Mouse (Mus musculus): Measurements from ENCODE around the gene Ksr1.

Gene Ksr1

GRCm38 (mm10) chr11:78982513-78983291, 163.5 kb downstream of the Ksr1 start:
- no peak for DNase-seq (ENCODE audit: low read depth, low spot score)

- no peak for DNase-seq (ENCODE audit: low read depth, low spot score)
Observed at GRCm38 (mm10) chr11:78982042-78982441, 164.2 kb downstream of the Ksr1 start.

DNA sequence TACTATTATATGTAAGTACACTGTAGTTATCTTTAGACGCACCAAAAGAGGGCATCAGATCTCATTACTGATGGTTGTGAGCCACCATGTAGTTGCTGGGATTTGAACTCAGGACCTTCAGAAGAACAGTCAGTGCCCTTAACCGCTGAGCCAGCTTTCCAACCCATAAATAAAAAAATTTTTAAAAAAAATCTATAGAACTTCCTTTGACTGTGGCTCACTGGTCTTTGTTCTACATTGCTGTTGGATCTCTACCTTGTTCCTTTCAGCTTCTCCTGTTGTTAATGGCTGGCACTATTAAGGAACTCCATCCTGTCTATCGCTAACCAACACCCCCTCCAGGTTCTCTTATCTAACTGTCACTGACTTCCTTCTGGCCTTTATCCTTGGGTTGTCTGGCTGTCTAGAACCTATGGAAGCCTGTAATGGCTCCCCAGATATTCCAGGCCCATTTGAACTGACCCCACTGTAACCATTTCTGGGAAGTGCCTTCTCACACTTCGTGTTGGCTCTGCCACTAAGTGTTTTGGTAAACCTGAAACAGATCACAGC, 166.0 kb downstream of the Ksr1 start:
- no peak for DNase-seq (ENCODE audit: low read depth, low spot score)

- no peak for DNase-seq (ENCODE audit: low read depth, low spot score)
Observed at GRCm38 (mm10) chr11:78978176-78979019, 167.8 kb downstream of the Ksr1 start.

DNA sequence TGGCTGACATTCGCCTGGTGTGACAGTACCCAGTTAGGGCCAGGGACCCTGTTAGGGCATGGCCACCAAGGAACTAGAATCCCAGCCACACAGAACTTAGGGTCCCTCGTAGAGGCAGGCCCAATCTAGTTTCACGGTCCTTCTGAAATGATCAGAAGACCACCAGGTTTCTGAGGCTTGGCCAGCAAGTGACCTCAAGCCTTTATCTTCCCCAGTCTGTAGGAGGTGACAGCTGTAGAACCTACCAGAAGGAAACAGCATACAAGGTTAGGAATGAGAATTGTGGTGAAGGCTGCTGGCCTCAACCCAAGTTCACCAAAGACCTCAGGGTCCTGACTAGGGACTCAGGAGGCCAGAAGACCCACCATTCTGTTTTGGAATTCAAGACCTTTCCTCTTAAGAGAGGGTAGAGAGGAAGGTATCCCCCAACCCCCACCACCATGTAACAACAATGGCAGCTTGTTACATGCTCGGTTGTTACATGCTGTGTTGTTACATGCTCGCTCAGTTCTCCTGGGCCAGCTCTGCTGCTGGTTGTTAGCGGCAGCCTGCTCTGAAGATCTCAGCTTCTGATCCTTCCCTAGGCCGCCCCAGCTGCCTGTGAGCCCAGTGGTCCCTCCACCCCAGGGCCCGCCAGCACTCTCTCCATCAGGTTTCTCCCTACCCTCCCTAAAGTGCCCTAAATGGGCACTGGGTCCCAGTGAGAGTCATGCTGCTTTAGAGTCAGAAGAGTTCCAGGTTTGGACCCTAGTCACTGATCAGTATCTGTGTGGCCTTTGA, 169.3 kb downstream of the Ksr1 start:
- DNase-seq (ENCODE audit: low read depth, low spot score), result no peak

GRCm38 (mm10) chr11:78973381-78974150, 172.6 kb downstream of the Ksr1 start:
- no peak for DNase-seq (ENCODE audit: low read depth, low spot score)

- DNase-seq (ENCODE audit: low read depth, low spot score), result no peak
Observed at GRCm38 (mm10) chr11:78972811-78973351, 173.3 kb downstream of the Ksr1 start.

DNA sequence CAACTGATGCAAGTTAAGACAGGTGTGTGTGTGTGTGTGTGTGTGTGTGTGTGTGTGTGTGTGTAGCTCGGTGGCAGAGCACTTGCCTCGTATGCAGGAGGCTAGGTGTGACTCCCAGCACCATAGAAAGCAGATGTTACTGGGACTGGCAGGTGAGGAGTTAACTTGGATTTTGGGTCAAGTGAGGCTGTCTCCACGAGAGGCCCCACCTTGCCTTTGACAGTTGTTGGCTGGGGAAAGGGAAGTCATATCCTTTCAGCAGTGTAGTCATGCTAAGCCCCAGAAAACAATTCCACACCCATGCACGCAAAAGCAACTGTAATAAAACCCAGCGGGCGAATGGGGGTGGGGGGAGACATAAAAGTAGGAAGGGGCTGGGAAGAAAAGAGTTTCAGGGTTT, 173.9 kb downstream of the Ksr1 start:
- DNase-seq (ENCODE audit: low read depth, low spot score), result no peak

- DNase-seq (ENCODE audit: low read depth, low spot score), result no peak
Observed at GRCm38 (mm10) chr11:78971746-78972145, 174.5 kb downstream of the Ksr1 start.

DNA sequence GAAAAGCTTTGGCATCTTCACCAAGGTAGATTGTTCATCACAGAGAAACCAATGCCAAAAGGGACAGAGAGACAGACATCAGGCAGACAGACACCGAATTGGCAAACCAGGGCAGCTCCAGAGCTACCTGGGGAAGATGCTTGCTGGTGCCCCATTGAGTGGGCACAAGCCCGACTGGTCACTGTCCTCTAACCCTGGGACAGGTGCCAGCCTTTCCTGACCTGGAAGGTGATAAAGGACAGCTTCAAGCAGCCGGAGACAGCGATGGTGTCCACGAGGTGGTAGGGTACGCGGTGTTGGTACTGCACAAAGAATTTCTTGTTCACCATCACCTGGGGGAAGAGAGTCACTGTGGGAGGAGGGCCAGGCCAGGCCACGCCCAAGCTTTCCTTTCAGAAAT, 175.1 kb downstream of the Ksr1 start:
- DNase-seq (ENCODE audit: low read depth, low spot score), result no peak

DNA sequence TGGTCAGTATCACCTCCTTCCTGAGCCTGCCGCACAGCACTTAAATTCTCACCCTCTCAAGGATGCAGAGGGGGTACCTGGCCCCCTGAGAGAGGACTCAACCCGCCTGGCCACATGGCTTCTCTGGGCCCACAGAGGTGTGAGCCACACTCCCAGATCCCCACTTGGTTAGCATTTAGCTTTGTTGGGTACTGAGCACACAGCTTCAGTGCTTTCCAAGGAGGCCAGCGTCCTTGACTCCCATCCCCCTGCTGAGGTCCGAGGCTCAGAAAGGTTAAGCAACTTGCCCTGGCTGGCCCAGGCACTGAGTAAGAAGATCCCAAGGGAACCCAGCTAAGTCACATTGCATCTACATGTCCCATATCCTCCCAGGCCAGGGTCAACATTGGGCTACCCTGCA, 178.1 kb downstream of the Ksr1 start:
- no peak for DNase-seq (ENCODE audit: low read depth, low spot score)

GRCm38 (mm10) chr11:78967371-78967770, 178.8 kb downstream of the Ksr1 start:
- no peak for DNase-seq (ENCODE audit: low read depth, low spot score)

All from embryo, embryonic 11.5 days (tissue).